Mouse (Mus musculus): ENCODE measurements around the gene Rab40b.

- TF ChIP-seq CTCF (IDR thresholded peaks at IDR 0.05) (peak; percentile 65), POLR2A (IDR thresholded peaks at IDR 0.05; ENCODE audit: insufficient read depth, low read depth, low read length) (no peak)
Observed at GRCm38 (mm10) chr11:121369622-121370021, 18.4 kb downstream of the Rab40b start.
